Mouse (Mus musculus) subcutaneous adipose tissue, adult 2 months (tissue): Measurements from ENCODE around the gene 4930596D02Rik. TPM values are rescaled to one million over a fixed set of nuclear protein-coding genes. Genes with fewer than 3 reads are reported as not detected.

Source experiments
- polyA plus RNA-seq: library from polyadenylated mRNA; depleted of rRNA; stranded (reverse); fragments of >200 nt; gene quantifications from 2 replicates; pipeline ENCODE4 v1.2.3, GENCODE M21; 2012; ENCODE audit warnings: low replicate concordance; rRNA removed

Gene 4930596D02Rik
- polyA plus RNA-seq = not detected in 2 replicates

GRCm38 (mm10) chr14:35811878-35812277 is at the start of gene 4930596D02Rik:
Gene 4930596D02Rik, minus strand, starts transcription at chr14:35811978.

